Mouse (Mus musculus) MN1 (cell line): ENCODE data around the gene Rftn1.
A peak's percentile ranks its signal among the peaks of the same experiment; 100 is the strongest.
"Not testable (repeated sequence)": the region's sequence is repeated elsewhere in the genome, so short reads cannot be mapped to it uniquely, and the experiment has no call there.

ENCODE experiments used
- DNase-seq: peaks from one replicate; pipeline ENCODE4 v3.0.0-alpha.2; 2016; ENCODE audit warnings: low spot score

Gene Rftn1

GRCm38 (mm10) chr17:50190131-50191015 is at the start of gene Rftn1:
Rftn1 (minus strand) TSS chr17:50190674.
- DNase-seq = no peak

GRCm38 (mm10) chr17:50237818-50238610 is 47.5 kb upstream of the Rftn1 start:
- DNase-seq = no peak

GRCm38 (mm10) chr17:50237436-50237709 is 46.9 kb upstream of the Rftn1 start:
- DNase-seq = peak; percentile 75

- no peak for DNase-seq
These were observed 46.4 kb upstream of the Rftn1 start for GRCm38 (mm10) chr17:50236702-50237435.

GRCm38 (mm10) chr17:50235943-50236701 is 45.6 kb upstream of the Rftn1 start:
- no peak for DNase-seq

GRCm38 (mm10) chr17:50233956-50234355 is 43.5 kb upstream of the Rftn1 start:
- no peak for DNase-seq

- no peak for DNase-seq
These were observed 42.3 kb upstream of the Rftn1 start for GRCm38 (mm10) chr17:50232821-50233220.

- DNase-seq = no peak
These were observed 40.7 kb upstream of the Rftn1 start for GRCm38 (mm10) chr17:50231206-50231605.

- no peak for DNase-seq
These were observed 39.1 kb upstream of the Rftn1 start for GRCm38 (mm10) chr17:50229534-50229933.

- no peak for DNase-seq
These were observed 36.9 kb upstream of the Rftn1 start for GRCm38 (mm10) chr17:50227366-50227765.

- DNase-seq = no peak
These were observed 34.2 kb upstream of the Rftn1 start for GRCm38 (mm10) chr17:50224718-50225117.

- no peak for DNase-seq
These were observed 27.5 kb upstream of the Rftn1 start for GRCm38 (mm10) chr17:50217978-50218377.

- no peak for DNase-seq
These were observed 24.6 kb upstream of the Rftn1 start for GRCm38 (mm10) chr17:50215104-50215503.

GRCm38 (mm10) chr17:50213117-50213516 is 22.6 kb upstream of the Rftn1 start:
- no peak for DNase-seq

GRCm38 (mm10) chr17:50211816-50212215 is 21.3 kb upstream of the Rftn1 start:
- no peak for DNase-seq

- peak; percentile 85 for DNase-seq
These were observed 19.4 kb upstream of the Rftn1 start for GRCm38 (mm10) chr17:50209831-50210230.

- no peak for DNase-seq
These were observed 17.9 kb upstream of the Rftn1 start for GRCm38 (mm10) chr17:50208137-50209045.

- DNase-seq = not testable (repeated sequence)
These were observed 15.8 kb upstream of the Rftn1 start for GRCm38 (mm10) chr17:50206262-50206661.

GRCm38 (mm10) chr17:50205840-50206239 is 15.4 kb upstream of the Rftn1 start:
- not testable (repeated sequence) for DNase-seq

- no peak for DNase-seq
These were observed 14.8 kb upstream of the Rftn1 start for GRCm38 (mm10) chr17:50205152-50205782.
